ENCODE assay signal across 8 mouse cellular contexts in the genomic region with DNA sequence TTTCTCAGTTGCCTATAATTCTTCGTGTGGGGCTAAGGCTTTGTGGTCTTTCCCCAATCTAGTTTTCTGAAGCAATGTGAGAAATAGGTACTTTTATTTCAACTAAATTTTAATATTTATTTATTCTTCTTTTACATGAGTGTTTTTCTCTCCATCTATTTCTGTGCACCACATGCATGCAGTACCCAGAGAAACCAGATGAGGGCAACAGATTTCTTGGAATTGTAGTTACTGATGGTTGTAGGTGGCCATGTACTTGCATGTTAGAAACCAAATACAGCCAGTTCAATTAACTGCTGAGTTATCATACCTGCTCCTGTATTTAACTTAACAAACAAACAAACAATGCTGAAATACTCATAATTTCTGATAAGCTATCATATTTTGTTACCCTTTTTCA.
DNase-seq lines count a peak whose midpoint lies in the region; ATAC-seq lines count a peak whose summit lies in the region.
"Had no signal": no experiment of that assay in that cellular context is flagged by ENCODE, and none has a peak within 500 bp of the region (broad histone marks: within the 10 kb centered on the region; RNA-seq: fewer than 3 reads in every experiment).

No protein-coding gene starts in this region.

- no peak overlapping the region for H3K9ac ChIP-seq in embryonic facial prominence, embryonic 11.5 days (replicated peaks; ENCODE audit: low read length)
- H3K9ac ChIP-seq: liver, embryonic 13.5 days had no signal

- intact Hi-C loops in left cerebral cortex, postnatal 14 days (cut with DNase I) = no loop called here
- intact Hi-C loops in left cerebral cortex, postnatal 36 days (cut with DNase I) = no loop called here

- ATAC-seq in embryonic facial prominence, embryonic 11.5 days (replicated peaks; ENCODE audit: insufficient number of reproducible peaks, low FRiP score, low TSS enrichment, low read depth) = no peak

- no peaks in the 10 kb centered on the region for H3K4me1 ChIP-seq in embryonic facial prominence, embryonic 11.5 days (ENCODE audit: control insufficient read depth, insufficient read depth, low read length)
- H3K4me1 ChIP-seq: liver, embryonic 13.5 days had no signal

- H3K27me3 ChIP-seq in embryonic facial prominence, embryonic 11.5 days (ENCODE audit: control insufficient read depth, insufficient read depth, low read length) = no peaks in the 10 kb centered on the region
- H3K27me3 ChIP-seq: liver, embryonic 13.5 days had no signal

- H3K27ac ChIP-seq in embryonic facial prominence, embryonic 11.5 days (replicated peaks; ENCODE audit: low read depth, low read length) = no peak overlapping the region
- H3K27ac ChIP-seq: liver, embryonic 13.5 days had no signal

- H3K4me3 ChIP-seq in embryonic facial prominence, embryonic 11.5 days (ENCODE audit: low read depth, low read length) = no peak overlapping the region
- H3K4me3 ChIP-seq: liver, embryonic 13.5 days had no signal

- H3K9me3 ChIP-seq in embryonic facial prominence, embryonic 11.5 days (replicated peaks; ENCODE audit: control insufficient read depth, low read length) = no peaks in the 10 kb centered on the region
- H3K9me3 ChIP-seq: liver, embryonic 13.5 days had no signal

- no peaks in the 10 kb centered on the region for H3K36me3 ChIP-seq in embryonic facial prominence, embryonic 11.5 days (replicated peaks; ENCODE audit: control insufficient read depth, insufficient read depth, low read depth, low read length)
- H3K36me3 ChIP-seq: liver, embryonic 13.5 days had no signal

- DNase-seq in left cerebral cortex, postnatal 14 days (ENCODE audit: low spot score in 2 of 2) = peak; percentile 14 to 46
- DNase-seq in left cerebral cortex, postnatal 36 days (ENCODE audit: low spot score in 2 of 2) = no peak
- DNase-seq in 416B (ENCODE audit: low read depth) = peak; percentile 32
- peak; percentile 1 for DNase-seq in A20 (ENCODE audit: low read depth, low spot score)
- DNase-seq in embryonic facial prominence, embryonic 11.5 days (ENCODE audit: low spot score) = peak; percentile 36
- DNase-seq in c-Kit-positive CD71-positive TER-119-positive erythroid progenitor cells, embryonic 14.5 days (ENCODE audit: low spot score) = no peak
- DNase-seq in spleen, adult 12 weeks (ENCODE audit: low spot score) = no peak
- DNase-seq: liver, embryonic 13.5 days had no signal

- no peak overlapping the region for H3K4me2 ChIP-seq in embryonic facial prominence, embryonic 11.5 days (ENCODE audit: low read depth, low read length)
- H3K4me2 ChIP-seq: liver, embryonic 13.5 days had no signal

- WGBS in embryonic facial prominence, embryonic 11.5 days = 26% methylated on average over 1 of the region's 1 CpGs

Comparison
In these comparisons a context has a peak if more than half of its experiments do, and no peak if none do; other contexts are left out.
1. DNase-seq: peak in left cerebral cortex, postnatal 14 days (2 of 2), 416B (single experiment), A20 (single experiment) and embryonic facial prominence, embryonic 11.5 days (single experiment); none in left cerebral cortex, postnatal 36 days (0 of 2), c-Kit-positive CD71-positive TER-119-positive erythroid progenitor cells, embryonic 14.5 days (single experiment) and spleen, adult 12 weeks (single experiment).